Mouse (Mus musculus): ENCODE data around the gene Jpt1.
"Not testable (repeated sequence)": the region's sequence is repeated elsewhere in the genome, so short reads cannot be mapped to it uniquely, and the experiment has no call there.

Jpt1 gene

DNA sequence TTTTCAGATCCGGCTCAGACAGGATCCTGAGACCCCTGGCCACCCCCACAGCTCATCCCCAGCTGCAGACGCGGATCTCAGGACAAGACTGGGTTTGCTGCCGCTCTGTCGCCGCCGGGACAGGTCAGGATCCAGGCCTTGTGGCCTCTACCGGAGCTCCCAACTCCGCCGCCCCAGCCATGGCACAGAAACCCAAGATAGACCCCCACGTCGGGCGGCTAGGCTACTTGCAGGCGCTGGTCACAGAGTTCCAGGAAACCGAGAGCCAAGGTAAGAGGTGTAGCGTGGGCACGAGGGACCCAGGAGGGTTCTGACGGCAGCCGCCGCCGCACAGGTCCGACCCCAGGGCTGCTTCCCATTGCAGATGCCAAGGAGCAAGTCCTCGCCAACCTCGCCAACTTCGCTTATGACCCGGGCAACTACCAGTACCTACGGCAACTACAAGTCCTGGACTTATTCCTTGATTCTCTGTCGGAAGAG is 38.4 kb downstream of the Jpt1 start:
- DNase-seq (ENCODE audit: low spot score in 2 of 2) = no peak

DNA sequence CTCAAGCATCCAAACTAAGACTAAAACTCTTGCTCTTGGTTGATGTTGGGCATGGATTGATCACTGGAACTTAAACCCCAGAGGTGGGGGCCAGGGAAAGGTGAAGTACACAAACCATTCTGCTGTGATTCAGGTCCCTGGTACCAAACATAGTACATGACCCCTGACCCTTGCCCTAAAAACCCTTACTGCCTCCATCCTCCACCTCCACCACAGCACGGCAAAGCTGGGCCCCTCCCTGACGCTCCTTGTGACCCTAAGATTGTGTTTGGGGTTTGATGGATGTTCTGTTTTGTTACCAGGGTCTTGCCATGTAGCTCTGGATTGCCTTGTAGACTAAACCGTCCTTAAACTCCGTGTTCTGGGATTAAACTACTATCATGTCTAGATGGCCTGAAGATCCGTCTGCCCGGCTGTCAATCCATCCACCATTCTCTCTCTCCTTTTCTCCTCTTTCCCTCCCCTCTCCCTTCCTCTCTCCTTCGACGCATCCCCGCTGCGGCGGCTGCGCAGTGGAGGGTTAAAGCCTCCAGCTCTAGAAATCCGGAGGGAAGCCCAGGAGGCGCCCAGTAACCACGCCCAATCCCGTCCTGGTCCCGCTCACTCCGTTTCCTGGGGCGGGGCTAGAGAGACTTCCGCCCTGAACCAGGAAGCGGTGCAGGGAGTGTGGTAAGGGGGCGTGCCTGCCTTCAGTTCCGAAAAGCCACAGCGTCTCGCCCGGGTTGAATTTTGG is 39.0 kb downstream of the Jpt1 start, which contains the start of gene Armc7:
Armc7 (plus strand) TSS at position 643 of the 733 bp plus-strand sequence.
- peak; percentile 83 to 95 for DNase-seq (ENCODE audit: low spot score in 2 of 2)

DNA sequence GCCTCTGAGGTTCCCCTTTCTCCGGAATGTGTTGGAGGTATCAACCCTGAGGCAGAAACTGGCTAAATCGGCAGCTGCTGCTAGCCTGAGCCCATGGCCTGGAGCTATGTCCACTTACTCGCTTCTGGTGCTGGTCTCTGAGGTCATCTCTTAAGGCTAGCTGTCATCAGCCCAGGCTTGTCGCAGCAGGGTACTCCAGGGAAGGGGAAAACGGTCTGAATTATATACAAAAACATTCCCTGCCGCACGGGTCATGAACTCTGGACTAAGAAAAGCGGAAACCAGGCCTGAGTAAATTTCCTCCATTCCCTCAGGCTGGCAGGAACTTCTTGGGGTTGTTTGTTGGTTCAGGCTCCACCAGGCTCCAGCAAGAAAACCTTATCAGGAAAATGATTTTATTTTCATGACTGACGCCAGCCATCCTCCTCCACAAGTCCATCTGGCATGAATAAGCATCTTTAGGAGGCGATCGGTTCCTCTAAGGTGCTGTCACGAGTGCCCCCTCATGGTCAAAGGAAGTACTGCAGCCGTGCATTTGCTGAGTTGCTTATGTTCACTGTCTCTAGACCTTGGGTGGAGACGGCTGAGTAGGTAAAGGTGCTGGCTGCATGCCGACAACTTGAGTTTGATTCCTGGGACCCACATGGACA is 40.4 kb downstream of the Jpt1 start:
- peak; percentile 86 to 99 for DNase-seq (ENCODE audit: low spot score in 2 of 2)

DNA sequence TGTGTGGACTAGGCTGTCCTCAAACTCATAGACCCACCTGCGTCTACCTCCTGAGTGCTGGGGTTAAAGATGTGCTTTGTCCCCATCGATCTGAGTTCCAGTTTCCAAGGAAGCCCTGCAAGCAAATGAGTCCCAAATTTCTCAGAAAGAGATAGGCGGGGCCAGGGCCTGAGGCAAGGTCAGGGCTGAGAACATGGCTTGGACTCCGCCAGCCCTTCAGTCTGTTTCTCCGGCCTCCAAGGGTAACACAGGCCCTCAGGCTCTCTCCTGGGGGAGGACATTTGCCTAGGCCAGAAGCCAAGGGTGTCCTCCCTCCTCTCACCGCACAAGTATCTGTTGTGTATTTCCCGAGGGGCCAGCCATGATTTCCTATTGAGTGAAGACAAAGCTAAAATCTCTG is 42.0 kb downstream of the Jpt1 start:
- DNase-seq (ENCODE audit: low spot score in 2 of 2) = no peak

DNA sequence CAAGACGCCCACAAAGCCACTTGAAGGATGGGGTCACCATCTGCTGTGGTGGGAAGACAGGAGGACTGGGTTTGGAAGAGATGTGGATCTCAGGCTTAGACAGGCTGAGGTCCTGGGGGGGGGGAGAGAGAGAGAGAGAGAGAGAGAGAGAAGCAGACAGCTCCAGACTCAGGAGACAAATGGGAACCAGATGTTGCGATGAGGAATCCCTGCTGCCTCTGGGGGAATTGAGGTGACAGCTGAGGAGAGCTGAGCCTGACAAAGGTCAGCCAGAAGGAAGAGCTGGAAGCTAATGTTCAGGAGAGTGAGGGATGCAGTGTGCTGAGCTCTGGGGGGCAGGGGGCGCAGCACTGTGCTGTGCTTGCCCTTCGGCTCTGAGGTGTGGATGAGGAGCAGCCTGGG is 47.0 kb downstream of the Jpt1 start:
- no peak for DNase-seq (ENCODE audit: low spot score in 2 of 2)

DNA sequence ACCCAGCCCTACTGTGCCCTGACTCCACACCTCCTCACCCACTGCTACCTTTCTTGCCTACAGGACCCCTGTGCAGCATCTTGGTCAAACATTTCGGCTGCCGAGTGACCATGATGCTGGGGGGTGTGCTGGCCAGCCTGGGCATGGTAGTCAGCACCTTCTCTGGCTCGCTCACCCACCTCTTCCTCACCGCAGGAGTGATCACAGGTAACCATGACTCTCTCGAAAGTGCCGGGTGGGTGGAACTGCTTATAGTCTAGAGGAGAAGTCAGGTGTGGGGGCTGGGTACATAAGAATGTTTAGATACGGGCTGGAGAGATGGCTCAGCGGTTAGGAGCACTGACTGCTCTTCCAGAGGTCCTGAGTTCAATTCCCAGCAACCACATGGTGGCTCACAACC is 49.3 kb downstream of the Jpt1 start:
- DNase-seq (ENCODE audit: low spot score in 2 of 2) = no peak

DNA sequence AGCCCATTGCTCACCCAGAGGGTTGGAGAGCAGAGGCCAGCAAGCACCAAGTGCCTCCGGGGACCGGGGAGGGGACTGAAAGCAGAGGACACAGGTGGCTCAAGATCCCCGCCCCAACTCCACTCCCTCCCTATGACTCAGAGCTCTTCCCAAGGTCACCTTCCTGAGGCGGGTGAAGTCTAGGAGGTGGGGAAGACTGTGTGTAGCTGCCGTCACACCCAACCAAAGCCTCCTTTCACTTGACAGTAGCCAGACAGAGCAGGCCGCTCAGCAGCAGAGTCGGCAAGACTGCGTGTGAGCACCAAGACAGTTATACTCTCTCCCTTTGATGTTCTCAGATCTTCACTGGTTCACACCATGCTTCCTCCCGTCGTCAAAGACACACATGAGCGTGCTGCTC is 50.8 kb downstream of the Jpt1 start:
- DNase-seq (ENCODE audit: low spot score in 2 of 2) = no peak

DNA sequence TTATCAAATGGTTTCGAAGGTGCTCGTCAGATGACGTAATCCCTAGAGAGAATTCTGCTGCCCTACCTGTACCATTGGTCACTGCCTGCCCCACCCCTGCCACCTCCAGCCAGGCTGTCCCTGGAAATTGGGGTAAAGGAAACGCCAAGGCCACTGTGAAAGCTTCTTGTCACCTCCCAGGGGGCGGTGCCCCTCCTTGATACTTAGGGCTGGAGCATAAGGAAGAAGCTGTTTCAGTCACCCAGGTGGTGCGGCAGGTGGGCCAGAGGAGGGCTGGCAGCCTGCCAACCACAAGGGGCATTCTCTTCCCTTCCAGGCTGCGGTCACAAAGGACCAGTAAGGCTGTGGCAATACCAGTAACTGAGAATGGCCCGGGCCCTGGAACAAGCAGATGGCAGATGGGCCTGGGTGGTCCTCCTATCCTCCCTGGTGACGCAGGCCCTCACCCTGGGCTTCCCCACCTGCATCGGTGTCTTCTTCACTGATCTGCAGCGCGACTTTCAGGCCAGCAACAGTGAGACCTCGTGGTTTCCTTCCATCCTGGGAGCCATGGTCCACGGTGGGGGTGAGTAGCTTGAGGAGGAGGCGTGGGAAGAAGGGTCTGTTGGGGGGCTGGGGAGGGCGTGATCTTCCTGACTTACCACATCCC is 51.8 kb downstream of the Jpt1 start, which contains the start of gene Slc16a5:
Slc16a5 (plus strand) TSS at position 232 of the 649 bp plus-strand sequence.
- no peak for DNase-seq (ENCODE audit: low spot score in 2 of 2)

DNA sequence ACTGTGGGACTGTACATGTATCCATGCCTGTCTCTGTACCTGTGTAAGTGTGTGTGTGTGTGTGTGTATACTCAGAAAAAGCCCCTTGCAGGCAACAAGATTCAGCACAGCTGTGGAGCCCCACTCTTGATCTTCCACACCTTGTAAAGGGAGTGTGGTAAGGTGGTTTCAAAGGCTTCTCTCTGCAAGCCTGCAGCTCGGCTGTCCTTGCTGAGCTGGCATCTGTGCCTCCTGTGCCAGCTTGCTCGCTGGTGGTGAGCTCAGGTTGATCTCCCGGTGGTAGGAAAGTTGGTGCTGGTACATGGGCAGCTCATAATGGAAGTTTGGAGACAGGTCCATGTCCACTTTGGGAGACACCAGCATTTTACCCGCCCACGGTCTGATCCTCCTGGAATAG is 52.3 kb downstream of the Jpt1 start:
- DNase-seq (ENCODE audit: low spot score in 2 of 2) = no peak

DNA sequence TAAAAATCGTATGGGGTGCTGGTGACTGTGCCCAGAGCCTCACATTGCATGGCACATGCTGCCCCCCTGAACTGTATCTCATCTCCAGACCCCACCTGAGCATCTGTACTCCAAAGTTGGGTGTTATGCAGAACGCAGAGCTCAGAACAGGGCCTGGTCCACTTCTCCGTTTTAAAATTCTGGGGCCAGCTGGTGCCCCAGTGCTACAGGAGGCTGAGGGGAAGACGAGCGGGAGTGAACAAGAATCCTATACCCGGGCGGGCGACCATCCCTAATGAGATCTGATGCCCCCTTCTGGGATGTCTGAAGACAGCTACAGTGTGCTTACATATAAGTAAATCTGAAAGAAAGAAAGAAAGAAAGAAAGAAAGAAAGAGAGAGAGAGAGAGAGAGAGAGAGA is 53.2 kb downstream of the Jpt1 start:
- no peak for DNase-seq (ENCODE audit: low spot score in 2 of 2)

DNA sequence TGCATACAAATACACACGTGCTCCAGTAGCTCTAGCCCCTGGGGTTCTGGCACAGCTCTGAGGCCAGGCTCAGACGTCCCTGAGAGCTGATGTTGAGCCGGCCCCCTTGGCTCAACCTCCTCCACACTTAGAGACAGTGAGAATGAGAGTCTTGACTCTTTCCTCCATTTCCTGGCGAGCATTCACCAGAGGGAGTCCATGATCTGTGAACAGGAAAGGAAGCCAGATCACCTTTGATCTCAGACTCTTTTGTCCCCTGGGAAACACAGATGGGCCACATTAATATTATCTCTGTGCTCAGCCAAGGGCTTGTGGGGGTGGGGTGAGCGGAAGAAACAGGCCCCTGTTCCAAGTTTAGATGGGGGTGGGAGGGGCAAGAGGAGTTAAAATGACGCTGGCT is 56.8 kb downstream of the Jpt1 start:
- no peak for DNase-seq (ENCODE audit: low spot score in 2 of 2)

DNA sequence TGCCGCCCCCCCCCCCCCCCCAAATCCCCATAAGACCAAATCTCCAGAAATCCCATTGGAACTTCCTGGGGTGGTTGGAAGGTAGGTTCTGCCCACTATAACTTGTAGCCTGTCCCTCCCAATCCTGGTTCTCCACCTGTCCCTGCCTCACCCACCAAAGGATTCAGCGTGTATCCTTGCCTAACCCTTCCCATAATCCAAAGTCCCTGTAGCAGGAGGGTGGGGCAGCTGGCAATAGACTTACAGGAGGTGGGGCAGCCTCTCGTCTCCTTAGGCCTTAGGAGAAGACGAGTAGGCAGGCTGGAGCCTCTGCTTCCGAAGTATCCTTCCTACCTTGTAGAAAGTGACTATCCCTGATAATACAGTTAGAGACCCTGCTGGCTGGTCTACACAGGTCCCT is 58.0 kb downstream of the Jpt1 start:
- DNase-seq (ENCODE audit: low spot score in 2 of 2) = no peak

DNA sequence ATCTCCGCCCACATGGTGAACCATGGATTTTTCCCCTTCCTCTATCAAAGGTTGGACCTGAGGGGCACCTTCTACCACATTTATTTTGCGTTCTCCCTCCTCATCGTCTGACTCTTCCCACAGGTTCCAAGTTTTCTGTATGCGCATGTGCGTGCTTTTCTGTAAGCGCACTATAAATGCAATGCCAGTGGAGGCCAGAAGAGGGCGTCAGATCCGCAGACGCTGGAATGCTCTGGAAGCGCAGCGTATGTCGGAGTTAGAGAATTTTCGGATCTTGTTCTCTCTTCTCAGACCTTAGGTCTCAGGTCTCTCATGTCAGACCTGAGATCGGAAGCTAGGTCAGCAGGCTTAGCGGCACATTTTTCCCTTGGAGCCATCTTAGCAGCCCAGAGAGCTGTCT is 58.6 kb downstream of the Jpt1 start:
- no peak for DNase-seq (ENCODE audit: low spot score in 2 of 2)

DNA sequence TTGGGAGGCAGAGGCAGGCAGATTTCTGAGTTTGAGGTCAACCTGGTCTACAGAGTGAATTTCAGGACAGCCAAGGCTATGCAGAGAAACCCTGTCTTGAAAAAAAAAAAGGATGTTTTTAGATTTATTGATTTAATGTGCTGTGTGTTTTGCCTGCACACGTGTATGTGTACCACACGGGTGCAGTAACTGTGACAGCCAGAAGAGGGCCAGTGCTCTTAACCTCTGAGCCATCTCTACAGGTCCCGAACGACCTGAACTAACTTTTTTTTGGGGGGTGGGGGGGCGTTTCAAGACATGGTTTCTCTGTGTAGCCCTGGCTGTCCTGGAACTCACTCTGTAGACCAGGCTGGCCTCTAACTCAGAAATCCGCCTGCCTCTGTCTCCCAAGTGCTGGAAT is 59.4 kb downstream of the Jpt1 start:
- not testable (repeated sequence) for DNase-seq (ENCODE audit: low spot score in 2 of 2)

DNA sequence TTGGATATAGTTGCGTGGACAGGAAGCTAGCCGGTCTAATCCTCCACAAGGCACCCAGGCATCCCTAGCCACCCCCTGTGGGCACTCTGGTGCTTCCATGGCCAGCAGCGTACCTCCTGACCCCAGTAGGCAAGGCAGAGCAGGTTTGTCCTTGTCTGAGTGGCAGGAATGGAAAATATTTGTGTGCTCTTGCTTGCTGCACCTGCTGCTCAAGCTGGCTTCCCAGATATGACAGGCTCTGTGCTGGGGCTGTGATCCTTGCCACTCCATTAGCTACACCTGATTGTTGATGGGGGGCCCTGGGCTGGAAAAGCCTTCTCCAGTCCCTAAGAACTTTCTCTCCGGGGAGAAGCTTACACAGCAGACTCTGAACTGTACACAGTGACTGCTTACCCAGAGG is 60.9 kb downstream of the Jpt1 start:
- DNase-seq (ENCODE audit: low spot score in 2 of 2) = no peak

DNA sequence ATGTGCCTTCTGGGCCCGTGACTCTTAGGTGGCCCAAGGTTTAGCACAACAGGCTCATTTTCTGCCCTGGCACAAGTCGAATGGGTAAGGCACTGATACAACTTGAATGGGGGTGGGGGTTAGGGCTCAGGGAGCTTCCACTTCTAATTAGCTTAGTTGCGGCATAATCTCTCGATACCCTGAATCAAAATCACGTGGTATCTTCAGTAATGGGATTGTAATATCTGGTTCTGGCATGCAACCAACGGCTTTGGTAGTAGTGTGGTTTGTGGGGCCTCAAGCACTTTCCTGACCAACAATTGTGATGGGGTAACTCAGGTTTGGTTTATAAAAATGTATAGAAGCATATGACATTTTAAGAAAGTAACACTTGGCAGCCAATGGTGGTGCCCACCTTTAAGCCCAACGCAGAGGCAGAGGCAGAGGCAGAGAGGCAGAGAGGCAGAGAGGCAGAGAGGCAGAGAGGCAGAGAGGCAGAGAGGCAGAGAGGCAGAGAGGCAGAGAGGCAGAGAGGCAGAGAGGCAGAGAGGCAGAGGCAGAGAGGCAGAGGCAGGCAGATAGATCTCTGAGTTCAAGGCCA is 61.8 kb downstream of the Jpt1 start:
- DNase-seq (ENCODE audit: low spot score in 2 of 2) = no peak

DNA sequence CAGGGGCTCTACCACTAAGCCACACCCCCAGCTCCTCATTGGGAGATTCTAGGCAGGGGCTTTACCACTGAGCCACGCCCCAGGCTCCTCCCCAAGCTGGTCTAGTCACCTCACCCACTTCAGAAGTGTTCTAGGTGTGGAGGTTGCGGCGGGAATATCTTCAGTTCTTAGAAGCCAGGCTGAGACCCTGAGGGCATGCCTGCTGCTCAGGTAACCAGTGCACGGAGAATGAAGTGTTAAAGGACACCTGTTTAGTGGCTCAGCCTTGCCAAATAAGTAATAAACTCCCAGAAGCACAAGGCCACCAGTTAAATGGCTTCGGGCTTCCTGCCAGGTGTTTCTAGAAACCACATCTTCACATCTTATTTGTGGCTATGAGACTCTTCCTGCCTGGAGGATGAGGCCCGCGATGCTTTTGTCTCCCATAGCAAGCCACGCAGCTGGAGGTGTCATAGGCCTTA is 62.4 kb downstream of the Jpt1 start:
- DNase-seq (ENCODE audit: low spot score in 2 of 2) = no peak

DNA sequence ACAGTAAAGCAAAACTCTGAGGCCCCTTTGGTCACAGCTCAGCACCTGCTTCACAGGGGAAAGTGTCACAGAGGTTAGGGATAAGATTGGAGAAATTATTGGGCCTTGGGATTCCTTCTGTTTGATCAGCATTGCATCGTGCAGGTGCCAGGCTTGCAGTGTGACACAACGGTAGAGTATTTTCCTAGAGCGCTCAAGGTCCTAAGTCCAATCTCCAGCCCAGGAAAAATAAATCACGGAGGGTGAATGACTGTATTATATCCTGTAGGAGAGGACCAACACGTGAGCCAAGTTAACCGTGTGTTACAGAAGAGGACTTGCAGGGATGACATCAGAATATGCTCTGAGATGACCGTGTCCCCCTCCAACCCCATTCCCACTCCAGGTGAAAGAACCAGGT is 64.0 kb downstream of the Jpt1 start:
- DNase-seq (ENCODE audit: low spot score in 2 of 2) = no peak

DNA sequence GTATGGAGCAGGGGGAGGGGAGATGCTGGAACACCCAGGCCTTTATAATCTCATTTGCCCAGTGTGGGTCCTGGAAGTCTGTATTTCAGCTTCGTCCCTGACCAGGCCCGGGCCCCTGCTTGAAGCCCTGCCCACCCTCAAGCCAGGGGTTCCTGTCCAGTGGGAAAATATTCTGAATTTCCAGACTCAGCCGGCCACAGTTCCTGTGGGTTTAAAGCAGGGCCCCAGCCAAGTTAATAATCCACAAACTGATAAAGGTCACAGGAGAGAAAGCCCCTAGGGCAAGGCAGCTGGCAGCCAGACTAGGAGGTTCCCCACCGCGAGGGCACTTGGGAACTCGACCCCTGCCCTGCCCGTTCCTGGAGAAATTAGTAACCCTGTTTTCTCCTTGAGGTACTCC is 65.2 kb downstream of the Jpt1 start:
- no peak for DNase-seq (ENCODE audit: low spot score in 2 of 2)

DNA sequence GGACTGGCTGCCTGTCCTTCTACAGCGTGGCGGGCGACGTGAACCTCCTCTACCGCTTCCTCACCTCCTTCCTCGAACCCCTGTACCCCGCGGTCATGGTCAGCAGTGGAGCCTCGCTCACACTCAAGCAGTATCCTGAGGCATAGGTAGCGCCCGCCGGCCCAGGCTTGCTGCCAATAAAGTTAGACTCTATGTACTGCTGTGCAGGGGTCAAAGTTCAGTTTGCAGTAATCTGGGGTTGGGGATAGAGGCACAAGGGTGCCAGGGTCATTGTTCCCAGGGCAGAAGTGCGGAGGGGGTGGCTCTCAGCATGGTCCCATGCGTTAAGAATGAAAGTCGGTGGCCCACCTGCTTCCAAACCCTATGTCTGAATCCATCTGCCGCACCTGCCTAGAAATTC is 66.1 kb downstream of the Jpt1 start:
- no peak for DNase-seq (ENCODE audit: low spot score in 2 of 2)
